Mouse (Mus musculus) heart, embryonic 14.5 days (tissue): ENCODE results near the gene Nmd3. TPM values are rescaled to one million over a fixed set of nuclear protein-coding genes. Genes with fewer than 3 reads are reported as not detected.

ENCODE experiments used
- ATAC-seq: fragments of 200-750 bp; cut with Nextera tagmentation; 2 replicates; pipeline ENCODE4 v1.8.0; 2017; ENCODE audit warnings: low read depth, moderate TSS enrichment; ENCODE audit not compliant: insufficient number of reproducible peaks, insufficient read depth, low FRiP score
- H3K27ac ChIP-seq, 2 experiments: fragments of 200-500 bp in 1 of 2; fragments of 300-500 bp in 1 of 2; sonication (generic) in 1 of 2; replicated peaks in 1 of 2; 2 replicates each; pipeline ENCODE4 v1.5.1; 2012 to 2014; ENCODE audit warnings: low read depth in 2 of 2, low read length in 2 of 2, control low read depth in 1 of 2, mild to moderate bottlenecking in 1 of 2, mixed read lengths in 1 of 2; ENCODE audit not compliant: control insufficient read depth in 1 of 2, insufficient read depth in 1 of 2
- H3K27me3 ChIP-seq: fragments of 300-500 bp; sonication (generic); 2 replicates; pipeline ENCODE4 v1.6.1; 2014; ENCODE audit warnings: mild to moderate bottlenecking, low read length, control low read depth; ENCODE audit not compliant: control insufficient read depth, insufficient read depth
- H3K36me3 ChIP-seq: fragments of 300-500 bp; sonication (generic); 2 replicates; pipeline ENCODE4 v1.6.1; 2014; ENCODE audit warnings: mild to moderate bottlenecking, control low read depth, low read length, mixed read lengths; ENCODE audit not compliant: control insufficient read depth, insufficient read depth
- H3K4me1 ChIP-seq, 2 experiments: fragments of 200-500 bp in 1 of 2; fragments of 300-500 bp in 1 of 2; sonication (generic) in 1 of 2; 2 replicates each; pipeline ENCODE4 v1.6.1; 2012 to 2014; ENCODE audit warnings: low read length in 2 of 2, control low read depth in 1 of 2, mixed read lengths in 1 of 2; ENCODE audit not compliant: control insufficient read depth in 2 of 2, insufficient read depth in 2 of 2
- H3K4me2 ChIP-seq: fragments of 300-500 bp; sonication (generic); 2 replicates; pipeline ENCODE4 v1.6.1; 2014; ENCODE audit warnings: mild to moderate bottlenecking, low read length
- H3K4me3 ChIP-seq, 2 experiments: fragments of 200-500 bp in 1 of 2; fragments of 300-500 bp in 1 of 2; sonication (generic) in 1 of 2; 2 replicates each; pipeline ENCODE4 v1.5.1; 2012 to 2014; ENCODE audit warnings: low read length in 2 of 2, mild to moderate bottlenecking in 2 of 2, control low read depth in 1 of 2, low read depth in 1 of 2, moderate library complexity in 1 of 2; ENCODE audit not compliant: control insufficient read depth in 1 of 2, insufficient read depth in 1 of 2
- H3K9ac ChIP-seq: fragments of 300-500 bp; sonication (generic); 2 replicates; pipeline ENCODE4 v1.6.1; 2014; ENCODE audit warnings: mild to moderate bottlenecking, low read length
- H3K9me3 ChIP-seq: fragments of 300-500 bp; sonication (generic); 2 replicates; pipeline ENCODE4 v1.6.1; 2016; ENCODE audit warnings: low read length, control low read depth; ENCODE audit not compliant: control insufficient read depth
- WGBS: fragments of 180-500 bp; shearing (Covaris S2); extraction: QIAGEN DNeasy Blood & Tissue Kit; methylation state at CpG from one replicate; pipeline ENCODE4 v1.1.7; 2014; 5-methylcytosine and 5-hydroxymethylcytosine counted together
- polyA plus RNA-seq: library from polyadenylated mRNA; unstranded; fragments of >200 nt; fragmentation: Nextera tagmentation; extraction: Ambion mirVana; gene quantifications from 2 replicates; pipeline ENCODE4 v1.2.1, GENCODE M21; 2014

The Nmd3 gene
- polyA plus RNA-seq, 1 experiment from 2014 or later: 107 TPM

- ATAC-seq: no peak
- no peaks in the 10 kb centered on the region for H3K4me1 ChIP-seq
- no peak overlapping the region for H3K27ac ChIP-seq
- H3K9ac ChIP-seq: no peak overlapping the region
- 80% methylated on average over 2 of the region's 2 CpGs for WGBS
- no peaks in the 10 kb centered on the region for H3K27me3 ChIP-seq
- no peak overlapping the region for H3K4me2 ChIP-seq
- H3K36me3 ChIP-seq: no peaks in the 10 kb centered on the region
- H3K4me3 ChIP-seq: no peak overlapping the region
- H3K9me3 ChIP-seq: no peaks in the 10 kb centered on the region
Measured at GRCm38 (mm10) chr3:69797969-69798368, 76.2 kb downstream of the Nmd3 start.

GRCm38 (mm10) chr3:69799096-69799495 is 77.3 kb downstream of the Nmd3 start:
- 72% methylated on average over 1 of the region's 1 CpGs for WGBS
- Histone ChIP-seq H3K4me3 (no peak overlapping the region), H3K4me1 (no peaks in the 10 kb centered on the region), H3K4me2 (no peak overlapping the region), H3K27ac (no peak overlapping the region), H3K36me3 (no peaks in the 10 kb centered on the region), H3K9me3 (no peaks in the 10 kb centered on the region), H3K9ac (no peak overlapping the region), H3K27me3 (no peaks in the 10 kb centered on the region)
- ATAC-seq: no peak

- no peak overlapping the region for H3K4me2 ChIP-seq
- no peaks in the 10 kb centered on the region for H3K9me3 ChIP-seq
- WGBS: 70% methylated on average over 7 of the region's 7 CpGs
- no peaks in the 10 kb centered on the region for H3K4me1 ChIP-seq
- H3K27me3 ChIP-seq: no peaks in the 10 kb centered on the region
- no peak for ATAC-seq
- no peak overlapping the region for H3K27ac ChIP-seq
- no peaks in the 10 kb centered on the region for H3K36me3 ChIP-seq
- no peak overlapping the region for H3K4me3 ChIP-seq
- H3K9ac ChIP-seq: no peak overlapping the region
Measured at GRCm38 (mm10) chr3:69800829-69801384, 79.1 kb downstream of the Nmd3 start.

- Histone ChIP-seq H3K27me3 (no peaks in the 10 kb centered on the region), H3K9me3 (no peaks in the 10 kb centered on the region), H3K36me3 (no peaks in the 10 kb centered on the region), H3K4me3 (no peak overlapping the region), H3K27ac (no peak overlapping the region), H3K9ac (no peak overlapping the region), H3K4me1 (no peaks in the 10 kb centered on the region), H3K4me2 (no peak overlapping the region)
- ATAC-seq: no peak
- WGBS: 77% methylated on average over 1 of the region's 1 CpGs
Measured at GRCm38 (mm10) chr3:69803137-69803536, 81.4 kb downstream of the Nmd3 start.

Other genes starting within 250 kb of the Nmd3 start
- gene B3galnt1, start 123.0 kb upstream of the Nmd3 start, polyA plus RNA-seq: 22.3 and 23.8 TPM in 2 replicates
- gene Sptssb, start 138.0 kb downstream of the Nmd3 start, polyA plus RNA-seq: 0.15 TPM in 1 of 2 replicates, not detected in the other